Mouse (Mus musculus) lung, embryonic 15.5 days (tissue): ENCODE measurements around the gene Dnajc6. TPM values are rescaled to one million over a fixed set of nuclear protein-coding genes. Genes with fewer than 3 reads are reported as not detected.

ENCODE experiments used
- ATAC-seq: fragments of 200-750 bp; cut with Nextera tagmentation; 2 replicates; pipeline ENCODE4 v1.8.0; 2017; ENCODE audit warnings: moderate number of reproducible peaks, borderline replicate concordance; ENCODE audit not compliant: low FRiP score, low TSS enrichment; ENCODE audit errors: extremely low read depth
- H3K27ac ChIP-seq: fragments of 300-500 bp; sonication (generic); 2 replicates; pipeline ENCODE4 v1.5.1; 2015; ENCODE audit warnings: moderate library complexity, mild to moderate bottlenecking, inconsistent platforms
- H3K27me3 ChIP-seq: fragments of 300-500 bp; sonication (generic); 2 replicates; pipeline ENCODE4 v1.6.1; 2015; ENCODE audit warnings: inconsistent platforms
- H3K36me3 ChIP-seq: fragments of 300-500 bp; sonication (generic); 2 replicates; pipeline ENCODE4 v1.6.1; 2015; ENCODE audit warnings: inconsistent platforms
- H3K4me1 ChIP-seq: fragments of 300-500 bp; sonication (generic); 2 replicates; pipeline ENCODE4 v1.6.1; 2015; ENCODE audit warnings: inconsistent platforms
- H3K4me2 ChIP-seq: fragments of 300-500 bp; sonication (generic); 2 replicates; pipeline ENCODE4 v1.6.1; 2015; ENCODE audit warnings: inconsistent platforms, mild to moderate bottlenecking, moderate library complexity
- H3K4me3 ChIP-seq: fragments of 300-500 bp; sonication (generic); 2 replicates; pipeline ENCODE4 v1.5.1; 2015; ENCODE audit warnings: mild to moderate bottlenecking, inconsistent platforms
- H3K9ac ChIP-seq: fragments of 300-500 bp; sonication (generic); 2 replicates; pipeline ENCODE4 v1.6.1; 2015; ENCODE audit warnings: inconsistent platforms
- H3K9me3 ChIP-seq: fragments of 300-500 bp; sonication (generic); 2 replicates; pipeline ENCODE4 v1.6.1; 2016; ENCODE audit warnings: inconsistent platforms
- WGBS: fragments of 180-500 bp; shearing (Covaris S2); methylation state at CpG from one replicate; pipeline ENCODE4 v1.1.7; 2015; 5-methylcytosine and 5-hydroxymethylcytosine counted together
- polyA plus RNA-seq: library from polyadenylated mRNA; unstranded; fragments of >200 nt; fragmentation: Nextera tagmentation; extraction: Ambion mirVana; gene quantifications from 2 replicates; pipeline ENCODE4 v1.2.1, GENCODE M21; 2015

The Dnajc6 gene
- polyA plus RNA-seq, 1 experiment from 2014 or later: 0.98 TPM

- WGBS: 83% methylated on average over 2 of the region's 2 CpGs
- no peak overlapping the region for H3K4me3 ChIP-seq
- H3K9ac ChIP-seq: no peak overlapping the region
- H3K4me2 ChIP-seq: no peak overlapping the region
- H3K36me3 ChIP-seq: peaks cover 3% of the 10 kb centered on the region; the same call in 1 of the 2 replicates
- H3K4me1 ChIP-seq: peaks cover 16% of the 10 kb centered on the region
- no peaks in the 10 kb centered on the region for H3K9me3 ChIP-seq
- H3K27me3 ChIP-seq: no peaks in the 10 kb centered on the region
- no peak for ATAC-seq
- H3K27ac ChIP-seq: no peak overlapping the region
Measured at GRCm38 (mm10) chr4:101650961-101651360, 154.5 kb downstream of the Dnajc6 start.

- Histone ChIP-seq H3K4me3 (no peak overlapping the region), H3K9me3 (no peaks in the 10 kb centered on the region), H3K36me3 (peaks cover 24% of the 10 kb centered on the region), H3K4me1 (peaks cover 4% of the 10 kb centered on the region; the same call in 1 of the 2 replicates), H3K4me2 (no peak overlapping the region), H3K27ac (no peak overlapping the region), H3K9ac (no peak overlapping the region), H3K27me3 (no peaks in the 10 kb centered on the region)
- WGBS: 80% methylated on average over 6 of the region's 6 CpGs
- ATAC-seq: no peak
Measured at GRCm38 (mm10) chr4:101654256-101654655, 157.8 kb downstream of the Dnajc6 start.

- Histone ChIP-seq H3K4me3 (no peak overlapping the region), H3K4me1 (no peaks in the 10 kb centered on the region), H3K27ac (no peak overlapping the region), H3K9me3 (no peaks in the 10 kb centered on the region), H3K4me2 (no peak overlapping the region), H3K9ac (no peak overlapping the region), H3K36me3 (peaks cover 30% of the 10 kb centered on the region), H3K27me3 (no peaks in the 10 kb centered on the region)
- ATAC-seq: no peak
- WGBS: 75% methylated on average over 4 of the region's 4 CpGs
Measured at GRCm38 (mm10) chr4:101654788-101655414, 158.5 kb downstream of the Dnajc6 start.

GRCm38 (mm10) chr4:101655415-101655790 lies 159.0 kb downstream of the Dnajc6 start:
- Histone ChIP-seq H3K27ac (no peak overlapping the region), H3K4me3 (no peak overlapping the region), H3K9me3 (no peaks in the 10 kb centered on the region), H3K36me3 (peaks cover 30% of the 10 kb centered on the region), H3K4me2 (no peak overlapping the region), H3K27me3 (no peaks in the 10 kb centered on the region), H3K4me1 (no peaks in the 10 kb centered on the region), H3K9ac (no peak overlapping the region)
- ATAC-seq: no peak
- 88% methylated on average over 7 of the region's 7 CpGs for WGBS

- 85% methylated on average over 15 of the region's 15 CpGs for WGBS
- H3K27ac ChIP-seq: no peak overlapping the region
- H3K36me3 ChIP-seq: peaks cover 30% of the 10 kb centered on the region
- H3K4me1 ChIP-seq: no peaks in the 10 kb centered on the region
- no peaks in the 10 kb centered on the region for H3K27me3 ChIP-seq
- ATAC-seq: no peak
- no peak overlapping the region for H3K9ac ChIP-seq
- H3K9me3 ChIP-seq: no peaks in the 10 kb centered on the region
- H3K4me2 ChIP-seq: no peak overlapping the region
- H3K4me3 ChIP-seq: no peak overlapping the region
Measured at GRCm38 (mm10) chr4:101656056-101656455, 159.6 kb downstream of the Dnajc6 start.

- peaks cover 37% of the 10 kb centered on the region for H3K36me3 ChIP-seq
- no peaks in the 10 kb centered on the region for H3K27me3 ChIP-seq
- no peak; the same call in 1 of the 2 replicates for ATAC-seq
- WGBS: 34% methylated on average over 6 of the region's 6 CpGs
- no peak overlapping the region for H3K27ac ChIP-seq
- no peaks in the 10 kb centered on the region for H3K4me1 ChIP-seq
- no peak overlapping the region for H3K4me3 ChIP-seq
- H3K9me3 ChIP-seq: no peaks in the 10 kb centered on the region
- H3K4me2 ChIP-seq: no peak overlapping the region
- H3K9ac ChIP-seq: no peak overlapping the region
Measured at GRCm38 (mm10) chr4:101656956-101657570, 160.6 kb downstream of the Dnajc6 start.

GRCm38 (mm10) chr4:101664160-101664750 lies 167.8 kb downstream of the Dnajc6 start:
- WGBS: 72% methylated on average over 9 of the region's 9 CpGs
- Histone ChIP-seq H3K27me3 (no peaks in the 10 kb centered on the region), H3K9me3 (no peaks in the 10 kb centered on the region), H3K36me3 (peaks cover 30% of the 10 kb centered on the region), H3K4me3 (no peak overlapping the region), H3K4me2 (no peak overlapping the region), H3K9ac (no peak overlapping the region), H3K4me1 (no peaks in the 10 kb centered on the region), H3K27ac (no peak overlapping the region)
- no peak for ATAC-seq

GRCm38 (mm10) chr4:101664766-101665165 lies 168.3 kb downstream of the Dnajc6 start:
- H3K4me3 ChIP-seq: no peak overlapping the region
- no peak overlapping the region for H3K4me2 ChIP-seq
- WGBS: 97% methylated on average over 4 of the region's 4 CpGs
- H3K27me3 ChIP-seq: no peaks in the 10 kb centered on the region
- H3K36me3 ChIP-seq: peaks cover 25% of the 10 kb centered on the region
- no peak overlapping the region for H3K9ac ChIP-seq
- H3K27ac ChIP-seq: no peak overlapping the region
- H3K9me3 ChIP-seq: no peaks in the 10 kb centered on the region
- ATAC-seq: no peak
- H3K4me1 ChIP-seq: no peaks in the 10 kb centered on the region

GRCm38 (mm10) chr4:101669161-101669560 lies 172.7 kb downstream of the Dnajc6 start:
- ATAC-seq: no peak
- Histone ChIP-seq H3K4me1 (no peaks in the 10 kb centered on the region), H3K4me3 (no peak overlapping the region), H3K36me3 (no peaks in the 10 kb centered on the region), H3K9ac (no peak overlapping the region), H3K9me3 (no peaks in the 10 kb centered on the region), H3K27ac (no peak overlapping the region), H3K27me3 (no peaks in the 10 kb centered on the region), H3K4me2 (no peak overlapping the region)
- WGBS: 63% methylated on average over 5 of the region's 5 CpGs

GRCm38 (mm10) chr4:101669811-101670210 lies 173.4 kb downstream of the Dnajc6 start:
- no peaks in the 10 kb centered on the region for H3K4me1 ChIP-seq
- WGBS: 68% methylated on average over 5 of the region's 5 CpGs
- H3K9me3 ChIP-seq: no peaks in the 10 kb centered on the region
- no peak overlapping the region for H3K9ac ChIP-seq
- no peak overlapping the region for H3K4me3 ChIP-seq
- ATAC-seq: no peak
- H3K27me3 ChIP-seq: no peaks in the 10 kb centered on the region
- no peak overlapping the region for H3K27ac ChIP-seq
- H3K4me2 ChIP-seq: no peak overlapping the region
- no peaks in the 10 kb centered on the region for H3K36me3 ChIP-seq

- no peak overlapping the region for H3K27ac ChIP-seq
- H3K27me3 ChIP-seq: no peaks in the 10 kb centered on the region
- H3K36me3 ChIP-seq: no peaks in the 10 kb centered on the region
- H3K9ac ChIP-seq: no peak overlapping the region
- H3K4me1 ChIP-seq: no peaks in the 10 kb centered on the region
- no peak for ATAC-seq
- no peaks in the 10 kb centered on the region for H3K9me3 ChIP-seq
- 62% methylated on average over 5 of the region's 5 CpGs for WGBS
- no peak overlapping the region for H3K4me2 ChIP-seq
- H3K4me3 ChIP-seq: no peak overlapping the region
Measured at GRCm38 (mm10) chr4:101674790-101675189, 178.3 kb downstream of the Dnajc6 start.

- Histone ChIP-seq H3K27ac (no peak overlapping the region), H3K9me3 (no peaks in the 10 kb centered on the region), H3K27me3 (no peaks in the 10 kb centered on the region), H3K4me3 (no peak overlapping the region), H3K9ac (no peak overlapping the region), H3K4me2 (no peak overlapping the region), H3K36me3 (no peaks in the 10 kb centered on the region), H3K4me1 (no peaks in the 10 kb centered on the region)
- WGBS: 29% methylated on average over 4 of the region's 4 CpGs
- peak; percentile 74 for ATAC-seq
Measured at GRCm38 (mm10) chr4:101675726-101676125, 179.3 kb downstream of the Dnajc6 start.
